Mouse (Mus musculus) CH12.LX (cell line): Measurements from ENCODE around the gene Sobp.

Source experiments
- BHLHE40 ChIP-seq: IDR thresholded peaks from 2 replicates; pipeline ENCODE4 v1.6.1; 2011; ENCODE audit warnings: mild to moderate bottlenecking, low read depth, low read length, improper control_type of control experiment
- CHD2 ChIP-seq: IDR thresholded peaks from 2 replicates; pipeline ENCODE4 v1.6.1; 2011; ENCODE audit warnings: low read length, improper control_type of control experiment
- CTCF ChIP-seq, 2 experiments: IDR thresholded peaks in 1 of 2; conservative IDR thresholded peaks in 1 of 2; 2 replicates each; pipeline ENCODE4 v1.5.1; 2011 to 2012; ENCODE audit warnings: low read depth in 2 of 2, low read length in 2 of 2, improper control_type of control experiment in 1 of 2, inconsistent platforms in 1 of 2, mild to moderate bottlenecking in 1 of 2, moderate library complexity in 1 of 2
- ELF1 ChIP-seq: IDR thresholded peaks from 2 replicates; pipeline ENCODE4 v1.6.1; 2014; ENCODE audit warnings: low read depth, mild to moderate bottlenecking, inconsistent platforms, low read length, improper control_type of control experiment
- ETS1 ChIP-seq: conservative IDR thresholded peaks from 2 replicates; pipeline ENCODE4 v1.6.1; 2012; ENCODE audit warnings: low read depth, mild to moderate bottlenecking, inconsistent platforms, low read length, improper control_type of control experiment, moderate library complexity
- HCFC1 ChIP-seq: IDR thresholded peaks from 2 replicates; pipeline ENCODE4 v1.6.1; 2012; ENCODE audit warnings: low read depth, mild to moderate bottlenecking, inconsistent platforms, low read length, improper control_type of control experiment
- MAX ChIP-seq: IDR thresholded peaks from 2 replicates; pipeline ENCODE4 v1.6.1; 2011; ENCODE audit warnings: low read length, improper control_type of control experiment
- MEF2A ChIP-seq: IDR thresholded peaks from 2 replicates; pipeline ENCODE4 v1.6.1; 2014; ENCODE audit warnings: low read depth, mild to moderate bottlenecking, inconsistent platforms, low read length, improper control_type of control experiment, borderline replicate concordance
- NELFE ChIP-seq: IDR thresholded peaks from 2 replicates; pipeline ENCODE4 v1.6.1; 2011; ENCODE audit warnings: low read depth, low read length, improper control_type of control experiment
- SMC3 ChIP-seq: IDR thresholded peaks from 2 replicates; pipeline ENCODE4 v1.6.1; 2011; ENCODE audit warnings: low read depth, low read length, improper control_type of control experiment
- TCF12 ChIP-seq: IDR thresholded peaks from 2 replicates; pipeline ENCODE4 v1.6.1; 2014; ENCODE audit warnings: low read depth, mild to moderate bottlenecking, inconsistent platforms, low read length, improper control_type of control experiment
- ZC3H11A ChIP-seq: IDR thresholded peaks from 2 replicates; pipeline ENCODE4 v1.6.1; 2012; ENCODE audit warnings: low read depth, mild to moderate bottlenecking, inconsistent platforms, low read length, improper control_type of control experiment

GRCm38 (mm10) chr10:43090040-43090439, 84.3 kb downstream of the Sobp start:
- no peak for TF ChIP-seq CHD2
- no peak for TF ChIP-seq CTCF (conservative IDR thresholded peaks at IDR 0.05 in 1 of 2, IDR thresholded peaks at IDR 0.05 in 1 of 2; ENCODE audit: low read depth in 2 of 2, low read length in 2 of 2)
- TF ChIP-seq MEF2A = no peak
- no peak for TF ChIP-seq TCF12
- no peak for TF ChIP-seq ZC3H11A
- TF ChIP-seq ETS1 = no peak
- TF ChIP-seq HCFC1 = no peak
- TF ChIP-seq ELF1 = no peak
- no peak for TF ChIP-seq SMC3
- TF ChIP-seq MAX = no peak
- no peak for TF ChIP-seq BHLHE40
- no peak for TF ChIP-seq NELFE
